Mouse (Mus musculus) CD4-positive naive resting alpha-beta T cell, adult 76 days (primary cell): ENCODE measurements around the gene Fcgr3. TPM values are rescaled to one million over a fixed set of nuclear protein-coding genes. Genes with fewer than 3 reads are reported as not detected.

Source experiments
- total RNA-seq: library from RNA; stranded (reverse); gene quantifications from one replicate; pipeline ENCODE4 v1.2.4, GENCODE M21; 2023

Gene Fcgr3
- total RNA-seq, result 2.7 TPM

DNA sequence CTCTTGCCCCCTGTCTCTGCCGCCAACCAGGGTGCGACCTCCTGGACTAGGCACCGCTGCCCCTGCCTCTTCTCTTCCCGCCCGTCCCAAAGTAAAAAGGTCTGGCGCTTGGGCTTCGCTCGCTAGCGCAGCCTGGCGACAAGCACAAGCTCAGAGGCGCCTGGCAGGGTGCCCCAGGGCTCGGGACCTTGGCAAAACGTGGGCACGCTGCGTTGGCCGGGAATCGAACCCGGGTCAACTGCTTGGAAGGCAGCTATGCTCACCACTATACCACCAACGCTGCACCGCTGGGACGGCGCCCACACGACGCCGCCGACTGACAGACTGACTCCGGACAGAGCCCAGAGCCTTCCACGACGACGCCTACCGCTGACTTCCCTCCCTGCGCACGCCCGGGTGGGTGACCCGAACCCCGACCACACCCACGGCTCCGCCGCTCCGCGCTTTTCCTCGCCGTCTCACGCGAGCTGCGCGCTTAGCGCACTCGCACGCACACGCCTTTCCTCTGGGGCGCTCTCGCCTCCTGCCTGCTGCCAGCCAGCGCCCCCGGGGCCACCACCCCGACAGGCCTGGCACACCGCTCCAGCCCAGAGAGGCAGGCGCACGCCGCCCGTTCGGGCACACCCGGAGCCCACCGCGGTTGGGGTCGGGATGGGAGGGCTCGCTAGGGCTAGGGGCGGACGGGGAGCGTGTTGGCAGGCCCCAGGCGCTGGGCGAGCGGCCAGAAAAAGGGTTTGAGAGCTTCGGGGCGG is at the start of gene Fcgr3:
TSS of gene Fcgr3 (minus strand) at position 445 of the 752 bp plus-strand sequence.

GRCm38 (mm10) chr1:171113873-171114299 is 49.2 kb upstream of the Fcgr3 start, which contains the start of gene Cfap126:
TSS of gene Cfap126 (plus strand) at chr1:171113918.

DNA sequence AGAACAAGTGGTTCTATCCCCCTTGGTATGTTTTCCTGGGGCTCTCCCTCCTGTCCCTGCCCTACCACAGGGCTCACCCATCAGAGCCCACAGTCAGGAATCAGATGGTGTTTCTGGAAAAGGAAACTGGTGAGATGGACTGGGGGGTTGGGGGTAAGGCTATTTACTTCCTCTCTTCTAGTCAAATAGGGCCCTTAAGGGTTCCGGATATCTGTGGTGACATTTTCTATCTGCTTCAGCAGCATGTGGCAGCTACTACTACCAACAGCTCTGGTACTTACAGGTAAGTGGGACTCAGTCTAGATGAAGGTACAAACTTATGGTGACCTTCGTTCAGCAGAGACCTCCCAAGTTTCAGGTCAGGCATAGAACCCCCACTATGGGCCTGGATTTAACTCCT is 46.0 kb downstream of the Fcgr3 start, which contains the start of gene Fcgr4:
TSS of gene Fcgr4 (plus strand) at position 184 of the 400 bp plus-strand sequence.

Other genes with a start within 250 kb of the Fcgr3 start
- 10.1 TPM for gene Atf6, start 197.2 kb downstream of the Fcgr3 start, total RNA-seq
- 0.73 TPM for gene Gm26620, start 179.9 kb downstream of the Fcgr3 start, total RNA-seq
- 15.4 TPM for gene Dusp12, start 179.4 kb downstream of the Fcgr3 start, total RNA-seq
- not detected for gene Fcrlb, start 152.0 kb downstream of the Fcgr3 start, total RNA-seq
- gene Fcrla, start 137.4 kb downstream of the Fcgr3 start, total RNA-seq, result 25.4 TPM
- gene Fcgr2b, start 88.4 kb downstream of the Fcgr3 start, total RNA-seq, result 13.9 TPM
- gene Fcgr4, start 46.0 kb downstream of the Fcgr3 start, total RNA-seq, result 1.2 TPM
- not detected for gene Cfap126, start 49.0 kb upstream of the Fcgr3 start, total RNA-seq
- gene Sdhc, start 85.7 kb upstream of the Fcgr3 start, total RNA-seq, result 101 TPM
- gene Mpz, start 85.8 kb upstream of the Fcgr3 start, total RNA-seq, result not detected
- gene Pcp4l1, start 131.3 kb upstream of the Fcgr3 start, total RNA-seq, result not detected
- not detected for gene Nr1i3, start 149.0 kb upstream of the Fcgr3 start, total RNA-seq
- 17.0 TPM for gene Tomm40l, start 157.6 kb upstream of the Fcgr3 start, total RNA-seq
- gene Apoa2, start 160.1 kb upstream of the Fcgr3 start, total RNA-seq, result not detected
- gene Fcer1g, start 169.4 kb upstream of the Fcgr3 start, total RNA-seq, result 16.9 TPM
- not detected for gene Adamts4, start 185.5 kb upstream of the Fcgr3 start, total RNA-seq
- 99.5 TPM for gene Ndufs2, start 186.5 kb upstream of the Fcgr3 start, total RNA-seq
- gene B4galt3, start 205.4 kb upstream of the Fcgr3 start, total RNA-seq, result 69.6 TPM
- 43.1 TPM for gene Ppox, start 216.3 kb upstream of the Fcgr3 start, total RNA-seq
- 42.5 TPM for gene Usp21, start 223.1 kb upstream of the Fcgr3 start, total RNA-seq
- 53.9 TPM for gene Ufc1, start 230.1 kb upstream of the Fcgr3 start, total RNA-seq